Mouse (Mus musculus) adrenal gland (tissue): ENCODE measurements at regions not wholly inside any gene's neighbourhood (a gene's known extent, or its start where the extent isn't known, plus 50 kb on each side); places are given as distances from the start of the nearest gene placed in this dataset.

Source experiments
- intact Hi-C: fragments of 180-260 bp; cut with DNase I; formaldehyde crosslinking; loops from one replicate; pipeline ENCODE4 v1.15.1; 2025

DNA sequence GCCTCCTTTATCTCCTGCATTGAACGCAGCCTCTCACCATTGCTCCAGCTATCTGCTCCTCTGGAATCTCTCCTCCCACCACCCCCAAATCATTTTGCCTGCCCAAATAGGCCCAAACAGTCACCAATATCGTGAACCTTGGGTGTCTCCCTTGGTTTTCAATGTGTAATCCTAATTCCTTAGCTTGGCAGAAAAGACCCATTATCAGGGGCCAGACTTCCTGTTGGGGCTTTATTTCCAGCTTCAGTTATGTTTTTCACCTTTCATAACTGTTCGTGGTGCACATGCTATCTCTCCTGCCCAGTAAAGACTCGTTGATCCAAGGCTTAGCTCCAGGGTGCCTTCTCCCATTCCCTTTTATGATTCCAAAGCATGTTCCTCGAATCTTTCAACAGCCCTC lies 142.4 kb upstream of the Eya4 start:
- intact Hi-C loops: no loop called here

DNA sequence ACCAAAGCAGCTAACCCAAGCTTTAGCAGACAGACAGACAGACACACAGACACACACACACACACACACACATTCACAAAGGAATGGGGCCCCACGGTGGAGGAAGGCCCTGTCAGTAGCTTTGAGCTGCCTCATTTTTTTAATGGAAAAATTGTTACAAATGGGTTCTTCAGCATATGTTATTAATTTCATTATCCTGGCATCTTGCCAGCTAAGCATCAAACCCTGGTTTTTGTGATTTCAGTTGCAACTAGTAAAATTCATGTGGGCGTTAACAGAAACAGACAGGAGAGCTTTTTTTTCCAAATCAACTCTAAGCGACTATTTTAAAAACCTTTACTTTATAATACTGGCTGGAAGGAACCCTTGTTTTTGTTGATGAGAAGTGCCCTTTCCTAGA lies 138.4 kb upstream of the Eya4 start:
- intact Hi-C loops: no loop called here

DNA sequence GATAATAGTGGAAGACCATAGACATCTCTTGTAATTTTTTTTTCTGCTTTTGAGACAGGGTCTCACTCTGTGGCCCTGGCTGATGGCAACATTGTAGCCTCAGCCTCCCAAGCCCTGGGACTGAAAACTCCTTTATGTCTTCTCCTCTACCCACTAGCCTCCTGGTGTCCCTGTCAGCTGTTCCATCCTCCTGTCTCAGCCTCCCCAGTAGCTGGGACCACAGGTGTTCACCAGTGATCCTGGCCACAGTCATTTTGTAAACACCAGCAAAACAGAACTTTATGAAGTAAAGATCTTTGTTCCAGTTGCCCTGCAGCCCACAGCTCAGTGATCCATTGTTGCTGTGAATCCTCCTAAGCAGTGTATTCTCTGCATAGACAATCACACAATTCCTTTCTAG lies 129.9 kb upstream of the Eya4 start:
- intact Hi-C loops: no loop called here

DNA sequence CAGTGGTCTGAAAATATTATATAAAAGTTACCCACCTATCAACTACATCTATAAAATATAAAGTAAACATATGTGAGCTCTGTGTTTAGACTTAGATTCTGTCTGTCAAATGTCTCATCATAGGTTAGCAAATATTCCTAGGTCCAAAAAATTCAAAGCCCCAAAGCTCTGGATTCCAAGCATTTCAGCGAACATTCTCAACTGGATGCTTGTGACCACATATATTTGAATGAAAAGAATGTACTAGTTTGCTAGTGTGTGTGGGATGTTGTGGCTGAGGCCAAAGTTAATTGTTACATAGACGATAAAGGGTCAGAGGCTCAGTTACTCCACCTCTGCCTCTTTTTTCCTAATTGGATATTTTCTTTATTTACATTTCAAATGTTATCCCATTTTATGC lies 128.3 kb upstream of the Eya4 start:
- intact Hi-C loops: no loop called here

DNA sequence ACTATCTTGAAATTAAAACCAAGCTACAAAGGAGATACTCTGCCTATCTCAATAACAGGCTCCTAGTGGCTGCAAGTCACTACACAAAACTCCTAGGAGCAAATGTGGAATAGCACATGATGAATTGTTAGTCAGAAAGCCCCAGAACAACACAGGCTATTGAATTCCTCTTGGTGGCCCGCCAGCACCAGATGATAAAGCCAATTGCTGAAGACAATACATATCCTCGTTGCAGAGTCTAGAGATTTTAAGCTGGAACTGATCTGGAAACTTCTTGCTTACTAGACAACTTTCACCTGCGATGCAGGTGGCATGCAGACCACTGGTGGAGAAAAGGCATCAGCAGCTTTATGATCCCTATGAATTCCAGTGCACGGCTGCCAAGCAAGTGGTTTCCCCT lies 126.5 kb upstream of the Eya4 start:
- intact Hi-C loops: no loop called here

DNA sequence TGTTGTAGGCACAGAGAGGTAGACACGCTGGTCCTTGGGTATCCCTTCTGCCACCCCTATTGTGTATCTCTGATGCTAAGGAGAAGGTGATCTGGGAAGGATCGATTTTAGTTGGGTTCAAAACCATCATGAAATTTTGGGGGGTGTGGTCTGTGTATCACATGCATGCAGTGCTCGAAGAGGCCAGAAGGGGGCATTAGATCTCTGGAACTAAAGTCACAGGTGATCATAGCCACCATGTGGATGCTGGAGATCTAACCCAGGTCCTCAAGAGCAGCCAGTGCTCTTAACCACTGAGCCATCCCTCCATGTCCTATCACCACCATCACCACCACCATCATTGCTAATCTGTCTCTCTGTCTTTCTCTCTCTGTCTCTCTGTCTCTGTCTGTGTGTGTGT lies 100.4 kb upstream of the Eya4 start:
- intact Hi-C loops: no loop called here

DNA sequence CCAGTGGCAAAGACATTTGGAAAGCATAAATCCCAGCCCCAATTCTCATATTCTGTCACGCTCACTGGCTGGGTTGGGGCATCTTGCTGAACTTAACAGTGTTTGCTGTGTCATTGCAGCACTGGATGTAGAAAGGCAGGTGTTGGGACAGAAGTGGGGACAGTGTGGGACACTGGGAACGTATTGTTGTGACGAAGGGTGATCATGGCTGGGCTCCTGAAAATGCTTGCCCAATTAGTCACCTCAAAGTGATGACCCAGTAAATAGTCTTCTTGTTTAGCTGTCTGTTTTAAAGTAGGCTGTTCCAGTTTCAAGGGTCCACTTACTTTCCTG lies 100.0 kb upstream of the Eya4 start:
- intact Hi-C loops: no loop called here

DNA sequence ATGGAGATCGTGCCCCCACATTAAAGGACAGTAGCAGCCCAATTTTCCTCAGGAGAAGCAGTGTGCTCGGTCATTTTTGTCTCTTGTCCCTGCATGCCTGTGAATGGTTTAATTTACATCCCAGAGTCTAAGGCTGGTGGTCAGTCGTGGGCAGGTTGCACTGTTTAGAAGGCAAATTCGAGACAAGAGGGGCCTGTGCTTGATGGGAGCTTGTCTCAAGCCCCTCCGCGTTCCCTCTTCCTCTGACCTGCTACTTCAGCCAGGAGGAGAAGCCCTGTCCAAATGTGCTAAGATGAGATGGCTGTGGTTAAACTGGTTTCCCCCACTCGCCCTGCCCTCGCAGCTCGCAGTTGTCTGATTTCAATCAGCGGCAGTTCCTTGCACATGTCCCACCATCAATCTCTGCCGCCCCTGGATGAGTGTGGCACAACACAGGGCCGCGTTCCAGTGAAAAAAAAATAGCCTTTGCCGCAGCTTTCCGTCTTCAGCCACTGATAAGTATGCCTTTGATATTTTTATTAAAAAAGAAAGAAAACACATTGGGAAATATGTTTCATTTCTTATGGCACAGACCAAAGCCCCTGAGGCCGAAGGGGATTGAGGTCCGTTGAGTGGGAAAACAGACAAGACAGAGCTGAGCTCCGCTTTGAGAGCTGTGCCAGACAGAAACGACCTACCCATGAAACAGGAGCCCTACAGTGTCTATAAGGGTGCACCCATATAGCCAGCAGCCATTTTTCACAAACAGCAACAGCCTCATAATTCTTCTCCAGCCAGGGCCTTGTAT lies 99.5 kb upstream of the Eya4 start:
- intact Hi-C loops: no loop called here

DNA sequence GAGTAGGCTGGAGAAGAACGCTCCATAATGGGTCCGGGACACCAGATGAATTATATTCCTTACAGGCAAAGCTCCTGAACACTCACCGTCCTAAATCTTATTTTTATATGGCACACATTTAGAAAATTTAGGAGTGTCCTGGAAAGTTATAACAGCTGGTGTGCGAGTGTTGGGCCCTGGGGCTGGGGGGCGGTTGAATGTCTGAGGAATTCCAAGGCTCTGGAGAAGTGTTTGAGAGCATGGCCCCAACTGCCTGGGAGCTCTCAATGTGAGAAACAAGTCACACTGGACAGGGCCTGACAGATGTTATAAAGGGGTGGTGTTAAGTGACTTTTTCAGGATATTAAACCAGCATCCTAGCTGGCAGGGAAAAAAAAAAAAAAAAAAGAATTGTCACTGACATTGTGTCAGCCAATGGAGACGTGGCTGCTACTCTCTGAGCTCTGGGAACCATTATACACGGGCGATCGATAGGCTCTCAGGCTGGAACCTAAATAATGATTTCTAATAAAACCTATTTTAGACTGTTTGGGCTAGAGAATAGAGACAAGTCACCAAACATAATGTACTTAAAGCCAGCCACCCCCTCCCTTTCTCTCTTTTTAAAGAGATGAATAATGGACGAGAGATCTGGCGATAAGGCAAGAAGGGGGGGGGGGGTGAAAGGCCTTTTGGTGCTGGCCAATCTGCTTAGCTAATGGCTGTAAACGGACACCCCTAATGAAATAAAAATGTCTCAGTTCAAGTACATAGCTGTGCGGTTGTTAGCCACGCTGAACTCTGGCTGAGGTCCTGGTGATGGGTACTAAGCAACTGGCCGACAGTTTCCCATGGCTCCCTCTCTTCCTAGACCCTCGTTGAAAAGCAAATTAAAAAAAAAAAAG lies 98.6 kb upstream of the Eya4 start:
- intact Hi-C loops: no loop called here

DNA sequence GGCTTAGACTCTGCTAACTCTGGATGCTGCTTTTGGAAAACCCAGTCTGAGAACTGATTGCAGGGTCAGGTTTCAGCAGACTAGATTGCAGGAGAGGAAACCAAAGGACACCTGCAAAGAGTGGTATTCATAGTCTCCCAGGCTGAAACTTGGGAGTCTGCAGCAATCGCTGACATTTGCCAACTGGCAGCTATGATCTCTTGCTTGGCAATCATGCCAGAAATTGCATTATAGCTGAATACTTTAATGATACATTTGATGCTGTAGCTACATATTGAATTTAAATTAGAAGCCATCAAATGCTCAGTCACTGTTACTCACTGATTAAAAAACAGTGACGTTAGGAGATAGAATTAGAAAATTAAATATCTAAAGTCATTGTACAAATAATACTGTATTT lies 79.8 kb upstream of the Eya4 start:
- intact Hi-C loops: no loop called here

DNA sequence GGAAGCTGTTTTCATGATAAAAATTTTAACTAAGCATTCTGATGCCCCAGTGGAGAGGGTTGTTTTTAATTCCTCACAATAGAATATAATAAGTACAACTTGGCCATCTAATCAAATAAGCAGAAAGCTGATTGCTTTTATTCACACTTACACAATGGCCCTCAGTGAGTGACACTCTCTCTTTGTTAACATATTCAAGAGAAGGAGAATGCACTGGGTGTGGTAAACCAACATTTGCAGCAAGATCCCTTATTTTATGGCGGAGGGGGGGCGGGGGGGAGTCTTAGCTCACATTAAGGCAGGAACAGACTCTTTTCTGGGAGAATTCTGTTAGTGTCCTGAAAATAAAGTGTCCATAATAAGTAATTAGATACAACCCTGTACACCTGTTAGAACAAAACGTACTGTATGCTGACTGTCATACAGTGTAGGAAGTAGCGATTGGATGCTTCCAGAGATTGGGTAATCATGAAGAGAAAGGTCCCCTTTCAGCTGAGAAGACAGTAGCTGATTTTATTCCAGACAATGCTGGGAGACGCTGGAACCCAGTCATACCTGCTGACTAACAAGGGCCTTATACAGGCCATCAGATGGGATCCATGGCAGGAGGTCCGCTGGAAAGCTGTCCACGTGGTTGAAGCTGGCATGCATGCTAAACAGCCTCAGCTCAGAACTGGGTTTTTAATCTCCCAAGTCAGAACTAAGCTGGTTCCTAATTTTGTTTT lies 63.4 kb upstream of the Eya4 start:
- intact Hi-C loops: no loop called here

DNA sequence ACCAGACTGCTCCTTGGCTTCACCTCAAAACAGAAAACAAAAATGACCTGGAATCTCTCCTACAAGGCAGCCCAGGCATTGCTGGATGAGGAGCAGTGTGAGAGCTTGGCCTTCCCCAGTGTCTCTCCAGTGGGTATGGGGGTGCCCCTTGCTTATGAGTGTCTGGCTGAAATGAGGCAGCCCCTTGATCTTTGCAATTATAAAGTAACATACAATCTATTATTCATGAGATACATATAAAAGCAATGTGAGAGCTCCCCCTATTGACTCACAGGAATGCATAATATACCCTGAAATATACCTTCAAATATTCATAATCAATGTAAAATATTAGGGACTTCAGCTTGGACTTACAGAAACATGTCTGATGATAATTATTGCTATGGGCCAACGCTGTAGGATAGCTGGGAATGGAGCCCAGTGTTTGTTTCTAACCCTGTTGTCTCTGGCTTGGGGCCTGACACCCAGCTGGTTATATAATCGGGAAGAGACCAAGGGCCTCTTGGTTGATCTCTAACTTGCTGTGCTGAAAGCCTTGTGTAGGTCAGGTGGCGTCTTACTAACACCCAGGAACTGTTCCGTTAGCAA lies 52.9 kb upstream of the Eya4 start:
- intact Hi-C loops: loop anchor here (5.0 kb wide), 1 partner anchor 286 kb away; no protein-coding TSS in a partner anchor
